Mouse (Mus musculus) adrenal gland, postnatal 25 days (tissue): ENCODE measurements around the gene Ptprd. TPM values are rescaled to one million over a fixed set of nuclear protein-coding genes. Genes with fewer than 3 reads are reported as not detected.

ENCODE experiments used
- DNase-seq: peaks from one replicate; pipeline ENCODE4 v3.0.0; 2021; ENCODE audit warnings: mixed read lengths
- total RNA-seq: library from RNA; stranded (reverse); gene quantifications from 2 replicates; pipeline ENCODE4 v1.2.3, GENCODE M21; 2021

Gene Ptprd
- total RNA-seq, 1 experiment from 2014 or later, result 142 TPM

GRCm38 (mm10) chr4:76870971-76871370 is 1340.8 kb downstream of the Ptprd start:
- DNase-seq, result no peak

DNA sequence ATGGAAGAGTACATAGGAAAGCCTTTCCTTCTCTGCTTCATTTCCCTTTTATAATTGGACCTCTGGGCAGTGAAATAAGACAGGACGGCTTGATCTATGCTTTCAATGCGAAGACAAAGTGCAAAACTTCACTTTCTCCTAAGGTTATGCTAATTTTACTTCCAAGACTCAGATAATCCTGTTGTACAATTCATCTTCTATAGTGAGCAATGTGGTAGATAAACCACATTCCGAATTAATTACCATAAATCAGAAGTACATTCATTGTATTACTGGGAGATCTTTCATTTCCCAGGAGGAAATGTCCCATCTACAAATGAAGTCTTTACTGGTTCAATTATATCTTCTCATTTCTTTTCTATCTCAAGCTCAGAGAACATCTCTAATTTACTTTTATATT is 1346.2 kb downstream of the Ptprd start:
- DNase-seq, result no peak

DNA sequence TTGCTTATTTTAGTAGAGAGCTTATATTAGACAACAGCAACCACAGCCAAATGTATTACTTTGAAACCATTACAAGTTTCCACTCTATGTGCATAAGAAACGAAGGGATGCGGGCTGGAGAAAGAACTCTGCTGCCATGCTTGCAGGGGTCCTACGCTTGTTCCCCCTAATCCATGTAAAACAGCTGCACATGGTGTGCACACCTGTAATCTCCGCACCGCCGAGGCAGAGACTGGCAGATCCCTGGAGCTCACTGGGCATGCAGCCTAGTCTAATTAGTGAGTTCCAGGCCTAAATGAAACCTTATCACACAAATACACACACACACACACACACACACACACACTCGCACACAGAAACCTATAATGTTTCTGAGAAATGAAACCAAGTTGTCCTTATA is 1365.5 kb downstream of the Ptprd start:
- DNase-seq, result no peak

GRCm38 (mm10) chr4:76839016-76839415 is 1372.7 kb downstream of the Ptprd start:
- DNase-seq, result no peak

- no peak for DNase-seq
Observed at GRCm38 (mm10) chr4:76812138-76812537, 1399.6 kb downstream of the Ptprd start.

- DNase-seq, result no peak
Observed at GRCm38 (mm10) chr4:76802708-76803107, 1409.1 kb downstream of the Ptprd start.

DNA sequence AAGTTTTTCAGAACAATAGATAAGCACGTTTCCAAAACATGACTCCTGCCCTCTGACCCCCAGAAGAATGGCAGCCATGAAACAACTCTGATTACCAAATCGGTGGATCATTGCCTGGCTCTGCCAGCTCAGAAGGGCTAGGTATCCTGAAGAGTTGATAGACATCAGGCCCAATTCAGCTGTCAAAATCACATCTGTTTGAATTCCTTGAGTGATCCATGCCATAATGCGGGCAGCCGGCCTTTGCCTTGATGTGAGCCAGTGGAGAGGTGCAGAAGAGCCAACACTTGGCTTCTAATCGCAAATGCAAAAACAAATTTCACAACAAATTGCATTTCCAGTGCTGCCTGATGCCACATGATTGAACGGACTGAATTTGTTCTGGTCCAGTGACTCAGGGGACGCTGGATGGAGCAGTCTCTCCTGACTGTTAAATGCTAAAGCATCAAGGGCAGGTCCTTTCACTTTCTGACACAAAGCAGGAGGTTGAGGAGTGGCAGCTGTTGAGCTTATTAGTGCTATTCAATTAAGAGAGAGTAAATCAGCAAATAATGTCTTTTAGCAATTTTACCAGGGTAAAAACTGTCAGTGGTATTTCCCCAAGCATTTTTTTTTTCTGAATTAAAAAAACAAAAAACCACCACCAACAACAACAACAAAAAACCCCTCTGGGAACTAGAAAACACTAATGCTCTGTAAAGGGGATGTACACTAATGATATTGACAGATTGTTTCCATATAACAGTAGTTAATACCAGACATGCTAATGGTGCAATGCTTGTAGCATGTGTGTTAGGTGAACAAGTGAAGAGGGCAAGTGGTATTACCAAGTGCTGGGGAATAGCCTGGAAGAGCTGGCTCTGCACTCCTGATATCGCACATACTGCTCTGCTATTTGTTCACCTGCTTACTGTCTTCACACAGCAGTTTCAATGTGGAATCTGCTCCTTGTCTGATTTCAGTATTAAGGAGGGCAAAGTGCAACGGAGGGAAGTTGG is 1413.5 kb downstream of the Ptprd start:
- no peak for DNase-seq

GRCm38 (mm10) chr4:76785389-76785788 is 1426.4 kb downstream of the Ptprd start:
- DNase-seq, result no peak

DNA sequence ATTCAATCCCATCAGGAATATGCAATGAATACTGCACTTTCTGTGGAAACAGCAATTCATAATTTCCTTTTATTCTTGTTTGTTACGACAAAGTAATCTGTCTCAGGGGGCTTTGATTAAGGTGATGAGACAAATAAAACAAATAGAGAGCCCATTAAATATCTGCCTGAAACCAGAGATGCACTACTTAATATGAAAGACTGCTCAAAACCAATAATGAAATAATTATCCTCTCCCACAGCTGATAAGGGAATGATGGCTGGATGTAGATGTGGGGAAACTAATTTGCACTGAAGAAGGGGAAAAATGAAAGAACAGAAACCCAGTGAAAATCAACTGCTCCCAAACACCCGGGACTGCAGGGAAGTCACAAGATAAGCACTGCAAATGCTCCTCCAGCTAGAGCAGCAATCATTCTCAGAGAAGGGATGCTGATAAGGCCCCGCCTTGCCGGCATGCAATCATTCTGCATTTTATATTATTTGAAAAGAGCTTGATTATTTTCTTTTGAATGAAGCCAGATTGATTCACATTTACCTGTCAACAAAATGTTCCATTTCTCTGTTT is 1432.1 kb downstream of the Ptprd start:
- no peak for DNase-seq

GRCm38 (mm10) chr4:76766918-76767317 is 1444.8 kb downstream of the Ptprd start:
- no peak for DNase-seq

DNA sequence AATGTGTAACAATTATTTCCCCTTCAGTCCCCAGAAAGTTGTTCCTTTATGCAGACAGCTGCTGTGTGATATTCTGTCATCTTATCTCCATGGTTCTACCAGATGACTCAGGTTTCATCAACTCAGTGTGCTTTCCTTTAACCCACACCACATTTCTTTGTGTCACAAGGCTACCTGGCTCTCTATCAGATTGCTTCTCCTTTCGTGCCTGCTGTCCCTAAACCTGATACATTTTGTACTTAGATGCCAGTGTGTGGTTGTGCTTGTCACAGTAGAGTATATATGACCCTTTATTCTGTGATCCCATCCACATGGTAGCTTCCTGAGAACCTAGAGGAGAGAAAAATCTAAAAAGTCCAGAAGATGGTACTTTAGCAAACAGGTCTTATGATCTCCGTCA is 1445.3 kb downstream of the Ptprd start:
- DNase-seq, result no peak

- DNase-seq, result no peak
Observed at GRCm38 (mm10) chr4:76750709-76751108, 1461.1 kb downstream of the Ptprd start.

DNA sequence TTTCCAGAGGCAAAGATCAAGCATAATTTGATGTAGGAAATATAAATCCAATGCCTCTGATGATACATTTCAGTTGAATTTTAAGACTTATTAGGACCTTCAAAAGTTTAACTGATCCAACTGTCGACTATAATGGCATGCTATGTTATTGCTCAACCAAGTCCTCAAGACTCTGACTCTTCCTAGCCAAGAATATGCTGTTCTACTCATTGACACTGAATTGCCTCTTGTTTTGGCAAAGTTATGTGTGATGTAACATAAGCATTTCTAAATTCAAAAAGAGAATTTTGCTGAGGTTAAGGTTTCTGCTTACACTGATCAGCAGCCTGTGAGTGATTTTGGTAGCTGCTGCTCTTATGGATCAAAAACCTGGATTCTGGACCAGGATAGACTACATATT is 1475.9 kb downstream of the Ptprd start:
- no peak for DNase-seq

- DNase-seq, result no peak
Observed at GRCm38 (mm10) chr4:76675726-76676125, 1536.0 kb downstream of the Ptprd start.

- DNase-seq, result no peak
Observed at GRCm38 (mm10) chr4:76673224-76673623, 1538.5 kb downstream of the Ptprd start.

DNA sequence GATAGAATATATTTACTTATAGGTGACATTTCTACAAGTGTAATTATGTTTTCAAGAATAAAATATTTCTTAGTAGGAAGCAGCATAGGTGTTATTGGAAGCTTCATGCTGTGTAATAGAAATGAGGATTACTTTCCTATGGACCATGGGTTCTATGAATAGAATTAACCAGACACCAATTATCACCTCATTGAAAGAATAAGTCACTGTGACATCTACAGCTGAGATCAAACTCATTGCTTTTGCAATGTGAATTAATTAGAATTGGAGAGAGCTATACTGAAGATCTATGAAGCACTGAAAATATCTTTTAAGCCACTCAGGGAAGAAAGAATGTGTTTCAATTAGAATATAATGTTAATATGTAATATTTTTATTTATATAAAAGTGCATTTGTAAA is 1539.1 kb downstream of the Ptprd start:
- DNase-seq, result no peak

DNA sequence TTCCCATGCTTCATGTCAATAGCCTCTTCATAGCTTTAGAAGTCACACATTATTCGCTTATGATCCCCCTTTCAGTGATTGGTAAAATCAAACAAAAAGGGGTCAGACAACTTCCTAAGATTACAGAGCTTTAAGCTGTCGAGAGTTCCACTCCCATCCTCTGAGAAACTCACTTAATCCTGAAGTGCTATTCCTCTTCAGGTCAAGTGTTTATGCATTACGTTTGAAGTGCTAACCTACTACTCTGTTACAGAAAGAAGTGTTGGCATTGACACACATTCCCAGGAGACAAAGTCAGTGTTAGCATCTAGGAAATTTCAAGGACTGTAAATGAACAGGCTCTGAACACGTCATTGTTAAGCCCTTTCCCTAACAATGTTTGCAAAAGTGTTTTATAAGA is 1550.0 kb downstream of the Ptprd start:
- no peak for DNase-seq

GRCm38 (mm10) chr4:76660146-76660545 is 1551.6 kb downstream of the Ptprd start:
- no peak for DNase-seq

- DNase-seq, result no peak
Observed at GRCm38 (mm10) chr4:76656734-76657133, 1555.0 kb downstream of the Ptprd start.

GRCm38 (mm10) chr4:76652971-76653370 is 1558.8 kb downstream of the Ptprd start:
- DNase-seq, result no peak

GRCm38 (mm10) chr4:76621740-76622139 is 1590.0 kb downstream of the Ptprd start:
- no peak for DNase-seq

- no peak for DNase-seq
Observed at GRCm38 (mm10) chr4:76616614-76617013, 1595.1 kb downstream of the Ptprd start.

DNA sequence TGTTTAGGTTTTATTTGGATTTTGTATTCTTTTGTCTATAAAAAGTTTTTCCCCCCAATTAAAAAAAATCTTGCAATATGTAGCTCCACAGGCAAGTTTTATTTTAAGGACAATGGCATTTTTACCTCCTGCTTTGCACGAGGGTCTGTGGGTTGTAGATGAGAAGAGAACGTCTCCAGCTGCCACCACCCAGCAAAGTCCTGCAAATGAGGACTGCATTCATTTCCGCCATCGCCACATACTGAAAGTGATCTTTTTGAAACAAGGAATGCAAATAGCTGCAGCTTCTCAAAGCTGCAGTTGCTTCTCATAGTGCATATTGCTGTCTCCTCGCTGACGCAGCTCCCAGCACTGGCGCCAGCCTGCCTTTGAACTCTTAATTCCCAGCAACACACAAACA is 1603.5 kb downstream of the Ptprd start:
- no peak for DNase-seq

- no peak for DNase-seq
Observed at GRCm38 (mm10) chr4:76606808-76607207, 1605.0 kb downstream of the Ptprd start.
